ENCODE assay signal across 15 mouse cellular contexts in genomic region chr11:46920244-46920643, GRCm38 (mm10).
DNase-seq lines count a peak whose midpoint lies in the region; ATAC-seq lines count a peak whose summit lies in the region.
"Had no signal": no experiment of that assay in that cellular context is flagged by ENCODE, and none has a peak within 500 bp of the region (broad histone marks: within the 10 kb centered on the region; RNA-seq: fewer than 3 reads in every experiment).

No protein-coding gene starts in this region.

- ATAC-seq in forebrain, embryonic 14.5 days = no peak
- no peak for ATAC-seq in forebrain, embryonic 11.5 days (replicated peaks; ENCODE audit: low FRiP score)
- ATAC-seq in midbrain, embryonic 14.5 days (ENCODE audit: low FRiP score, low TSS enrichment) = no peak

- no peaks in the 10 kb centered on the region for H3K36me3 ChIP-seq in forebrain, embryonic 14.5 days (ENCODE audit: control insufficient read depth, insufficient read depth, low read length)
- H3K36me3 ChIP-seq in forebrain, embryonic 11.5 days (ENCODE audit: control insufficient read depth, insufficient read depth, low read length) = no peaks in the 10 kb centered on the region
- no peaks in the 10 kb centered on the region for H3K36me3 ChIP-seq in midbrain, embryonic 14.5 days (ENCODE audit: control insufficient read depth, insufficient read depth, low read length)
- no peaks in the 10 kb centered on the region for H3K36me3 ChIP-seq in midbrain, embryonic 10.5 days
- H3K36me3 ChIP-seq: heart, embryonic 15.5 days; liver, embryonic 15.5 days; midbrain, embryonic 12.5 days had no signal

- 93% methylated on average over 1 of the region's 1 CpGs for WGBS in forebrain, embryonic 14.5 days
- 89% methylated on average over 1 of the region's 1 CpGs for WGBS in forebrain, embryonic 11.5 days
- WGBS in midbrain, embryonic 14.5 days = 94% methylated on average over 1 of the region's 1 CpGs
- 91% methylated on average over 1 of the region's 1 CpGs for WGBS in midbrain, embryonic 10.5 days

- DNase-seq in forebrain, embryonic 14.5 days (ENCODE audit: low spot score) = peak; percentile 58
- DNase-seq in forebrain, embryonic 11.5 days (ENCODE audit: low spot score) = no peak
- DNase-seq in kidney, adult 9 months = peak; percentile 8
- DNase-seq in kidney, adult 18-20 months = no peak
- peak; percentile 73 for DNase-seq in midbrain, embryonic 14.5 days
- DNase-seq in midbrain, embryonic 10.5 days (ENCODE audit: low spot score) = no peak
- peak; percentile 4 for DNase-seq in retina, postnatal 1 day
- DNase-seq in right cerebral cortex, postnatal 4 days = no peak
- DNase-seq: adrenal gland, postnatal 10 days; cerebellum, adult 2 months; gastrocnemius, postnatal 10 days; thymus, adult 2 months had no signal

- no peak overlapping the region for H3K4me3 ChIP-seq in forebrain, embryonic 14.5 days (ENCODE audit: low read depth, low read length)
- H3K4me3 ChIP-seq in forebrain, embryonic 11.5 days (ENCODE audit: low read depth, low read length) = no peak overlapping the region
- H3K4me3 ChIP-seq in midbrain, embryonic 14.5 days (replicated peaks; ENCODE audit: low read depth, low read length) = no peak overlapping the region
- H3K4me3 ChIP-seq in midbrain, embryonic 10.5 days = no peak overlapping the region
- H3K4me3 ChIP-seq: heart, embryonic 15.5 days; liver, embryonic 15.5 days; midbrain, embryonic 12.5 days had no signal

- no peak overlapping the region for H3K9ac ChIP-seq in forebrain, embryonic 14.5 days (ENCODE audit: low read length)
- H3K9ac ChIP-seq in forebrain, embryonic 11.5 days (ENCODE audit: low read length) = no peak overlapping the region
- H3K9ac ChIP-seq in midbrain, embryonic 14.5 days (replicated peaks; ENCODE audit: low read length) = no peak overlapping the region
- H3K9ac ChIP-seq: heart, embryonic 15.5 days; liver, embryonic 15.5 days; midbrain, embryonic 12.5 days had no signal

- no peaks in the 10 kb centered on the region for H3K9me3 ChIP-seq in forebrain, embryonic 14.5 days (replicated peaks; ENCODE audit: control insufficient read depth, low read length)
- no peaks in the 10 kb centered on the region for H3K9me3 ChIP-seq in forebrain, embryonic 11.5 days (ENCODE audit: control insufficient read depth, low read length)
- no peaks in the 10 kb centered on the region for H3K9me3 ChIP-seq in midbrain, embryonic 14.5 days (ENCODE audit: control insufficient read depth, low read length)
- H3K9me3 ChIP-seq in midbrain, embryonic 10.5 days (replicated peaks) = no peaks in the 10 kb centered on the region
- H3K9me3 ChIP-seq: heart, embryonic 15.5 days; liver, embryonic 15.5 days; midbrain, embryonic 12.5 days had no signal

- H3K27me3 ChIP-seq in forebrain, embryonic 14.5 days (replicated peaks; ENCODE audit: control insufficient read depth, insufficient read depth, low read length) = no peaks in the 10 kb centered on the region
- no peaks in the 10 kb centered on the region for H3K27me3 ChIP-seq in forebrain, embryonic 11.5 days (ENCODE audit: control insufficient read depth, insufficient read depth, low read length)
- H3K27me3 ChIP-seq in midbrain, embryonic 14.5 days (ENCODE audit: control insufficient read depth, insufficient read depth, low read length) = no peaks in the 10 kb centered on the region
- no peaks in the 10 kb centered on the region for H3K27me3 ChIP-seq in midbrain, embryonic 10.5 days (ENCODE audit: low read depth, poor library complexity, severe bottlenecking)
- H3K27me3 ChIP-seq: heart, embryonic 15.5 days; liver, embryonic 15.5 days; midbrain, embryonic 12.5 days had no signal

- H3K4me2 ChIP-seq in forebrain, embryonic 14.5 days (ENCODE audit: low read length) = no peak overlapping the region
- no peak overlapping the region for H3K4me2 ChIP-seq in forebrain, embryonic 11.5 days (ENCODE audit: low read depth, low read length, severe bottlenecking)
- no peak overlapping the region for H3K4me2 ChIP-seq in midbrain, embryonic 14.5 days (ENCODE audit: low read length)
- H3K4me2 ChIP-seq: heart, embryonic 15.5 days; liver, embryonic 15.5 days; midbrain, embryonic 12.5 days had no signal

- H3K4me1 ChIP-seq in forebrain, embryonic 14.5 days (ENCODE audit: control insufficient read depth, insufficient read depth, low read length) = no peaks in the 10 kb centered on the region
- H3K4me1 ChIP-seq in forebrain, embryonic 11.5 days (replicated peaks; ENCODE audit: control insufficient read depth, insufficient read depth, low read length) = no peaks in the 10 kb centered on the region
- no peaks in the 10 kb centered on the region for H3K4me1 ChIP-seq in midbrain, embryonic 14.5 days (ENCODE audit: control insufficient read depth, insufficient read depth, low read length)
- H3K4me1 ChIP-seq in midbrain, embryonic 10.5 days = no peaks in the 10 kb centered on the region
- H3K4me1 ChIP-seq: heart, embryonic 15.5 days; liver, embryonic 15.5 days; midbrain, embryonic 12.5 days had no signal

- H3K27ac ChIP-seq in forebrain, embryonic 14.5 days (ENCODE audit: low read depth, low read length) = no peak overlapping the region
- no peak overlapping the region for H3K27ac ChIP-seq in forebrain, embryonic 11.5 days (ENCODE audit: low read depth, low read length)
- H3K27ac ChIP-seq in midbrain, embryonic 14.5 days (replicated peaks; ENCODE audit: low read depth, low read length) = no peak overlapping the region
- no peak overlapping the region for H3K27ac ChIP-seq in midbrain, embryonic 10.5 days (replicated peaks)
- H3K27ac ChIP-seq: heart, embryonic 15.5 days; liver, embryonic 15.5 days; midbrain, embryonic 12.5 days had no signal

Comparison
In these comparisons a context has a peak if more than half of its experiments do, and no peak if none do; other contexts are left out.
1. DNase-seq: peak in forebrain, embryonic 14.5 days (single experiment), kidney, adult 9 months (single experiment), midbrain, embryonic 14.5 days (single experiment) and retina, postnatal 1 day (single experiment); none in forebrain, embryonic 11.5 days (single experiment), kidney, adult 18-20 months (single experiment), midbrain, embryonic 10.5 days (single experiment) and right cerebral cortex, postnatal 4 days (single experiment).